Mouse (Mus musculus) hindlimb bud, embryonic 11.5 days (tissue): ENCODE results near the gene Pccb.

ENCODE experiments used
- DNase-seq: peaks from one replicate; pipeline ENCODE4 v3.0.0-alpha.2; 2012; ENCODE audit warnings: low read depth, low spot score; ENCODE audit errors: extremely low spot score

Pccb gene

DNA sequence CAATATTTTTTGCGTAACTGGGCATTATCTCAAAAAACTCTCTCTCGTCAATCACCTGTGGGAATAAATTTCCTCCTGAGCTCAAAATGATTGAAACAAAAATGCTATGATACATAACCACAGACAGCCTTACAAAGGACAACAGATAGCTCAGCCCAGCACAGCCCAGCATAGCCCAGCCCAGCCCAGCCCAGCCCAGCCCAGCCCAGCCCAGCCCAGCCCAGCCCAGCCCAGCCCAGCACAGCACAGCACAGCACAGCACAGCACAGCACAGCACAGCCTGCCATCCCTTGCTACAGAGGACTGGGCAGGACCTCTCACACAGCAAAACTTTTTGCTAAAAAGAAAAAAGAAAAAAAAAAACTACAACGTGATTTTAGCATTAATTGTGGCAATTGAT is 46.8 kb downstream of the Pccb start:
- DNase-seq = no peak

DNA sequence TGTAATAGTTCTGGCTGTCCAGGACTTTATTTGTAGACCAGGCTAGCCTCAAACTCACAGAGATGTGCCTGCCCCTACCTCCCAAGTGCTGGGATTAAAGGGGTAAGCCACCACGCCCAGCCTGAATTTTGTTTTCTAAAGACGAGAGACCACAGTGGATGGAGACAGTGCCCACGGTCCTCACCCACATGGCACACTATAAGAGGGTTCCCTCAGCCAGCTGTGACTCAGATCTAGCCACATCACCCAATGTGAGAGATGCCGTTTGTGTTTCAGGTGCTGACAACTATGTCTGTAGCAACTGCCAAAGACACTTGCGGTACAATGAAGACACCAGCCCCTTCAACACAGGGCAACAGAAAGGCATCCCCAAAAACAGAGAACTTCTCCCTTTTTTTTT is 47.7 kb downstream of the Pccb start:
- DNase-seq = no peak

DNA sequence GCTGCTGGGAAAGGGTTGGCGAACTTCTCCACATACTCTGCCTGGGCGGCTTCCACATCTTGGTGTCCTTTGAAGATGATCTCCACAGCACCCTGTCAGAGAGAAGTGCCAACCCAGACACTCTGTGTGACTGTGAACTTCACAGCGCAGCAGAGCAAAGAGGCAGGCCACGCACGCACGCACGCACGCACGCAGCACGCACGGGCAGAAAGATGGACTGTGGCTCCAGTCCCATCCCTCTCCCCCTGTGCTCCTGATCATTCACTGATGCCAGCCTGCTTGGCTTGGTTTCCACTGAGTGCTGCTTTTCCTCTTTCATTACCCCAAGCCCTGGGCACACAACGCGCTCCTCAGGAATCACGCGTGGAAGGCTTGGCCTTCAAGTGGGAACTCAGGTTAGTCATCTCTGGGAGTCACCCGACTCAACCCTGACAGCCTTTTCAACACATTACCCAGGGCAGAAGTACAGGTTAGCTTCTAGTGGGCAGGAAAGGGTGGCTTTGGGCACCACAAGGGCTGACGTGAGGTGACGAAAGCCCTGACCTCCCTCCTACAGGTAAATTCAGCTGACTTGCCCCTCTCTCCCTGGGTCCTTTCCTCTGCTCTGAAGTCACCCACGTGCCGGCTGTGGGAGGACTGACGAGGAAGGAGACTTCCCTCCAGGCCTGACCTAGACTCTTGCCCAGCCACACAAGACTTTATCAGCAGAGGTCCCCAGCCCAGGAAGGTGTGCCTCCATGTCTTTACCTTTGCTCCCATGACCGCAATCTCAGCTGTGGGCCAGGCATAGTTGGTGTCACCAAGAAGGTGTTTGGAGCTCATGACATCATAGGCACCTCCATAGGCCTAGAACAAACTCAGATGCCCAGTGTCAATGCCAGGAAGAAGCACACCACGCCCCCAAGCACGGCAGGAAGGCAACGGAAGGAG is 50.1 kb downstream of the Pccb start:
- DNase-seq = no peak

DNA sequence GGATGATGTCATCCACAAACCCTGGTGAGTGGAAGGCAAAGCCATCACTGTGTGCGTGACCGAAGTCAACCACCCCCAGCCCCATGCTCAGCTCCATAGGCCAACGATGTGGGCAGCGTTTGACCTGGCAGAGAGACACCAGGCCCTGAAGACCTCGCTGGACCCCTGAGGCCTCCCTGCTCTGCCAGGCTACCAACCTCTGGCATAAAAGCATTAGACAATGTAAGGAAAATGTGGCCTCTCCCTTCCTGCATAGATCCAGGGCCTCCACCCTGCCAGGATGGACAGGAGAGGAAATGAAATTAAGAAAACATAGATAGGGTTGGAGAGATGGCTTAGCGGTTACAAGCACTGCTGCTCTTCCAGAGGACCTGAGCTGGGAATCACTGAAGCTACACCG is 51.9 kb downstream of the Pccb start:
- no peak for DNase-seq

DNA sequence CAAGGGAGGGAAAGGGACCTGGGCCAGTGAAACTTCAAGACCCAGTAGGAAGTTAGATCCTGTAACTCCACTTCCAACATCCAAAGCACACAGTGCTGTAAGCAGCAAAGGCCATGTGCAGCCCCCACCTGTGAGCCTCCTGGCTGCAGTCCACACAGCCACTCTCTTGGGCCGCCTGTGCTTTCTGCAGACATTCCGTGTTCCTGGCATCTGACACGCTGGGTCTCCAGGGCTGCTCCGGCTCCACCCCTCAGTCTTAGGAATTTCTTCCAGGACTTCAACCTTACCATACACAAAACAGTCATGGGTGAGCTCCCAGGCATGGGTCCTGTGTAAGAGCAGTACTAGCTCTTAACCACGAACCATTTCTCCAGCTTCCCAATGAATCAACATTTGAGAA is 55.4 kb downstream of the Pccb start:
- DNase-seq = no peak

DNA sequence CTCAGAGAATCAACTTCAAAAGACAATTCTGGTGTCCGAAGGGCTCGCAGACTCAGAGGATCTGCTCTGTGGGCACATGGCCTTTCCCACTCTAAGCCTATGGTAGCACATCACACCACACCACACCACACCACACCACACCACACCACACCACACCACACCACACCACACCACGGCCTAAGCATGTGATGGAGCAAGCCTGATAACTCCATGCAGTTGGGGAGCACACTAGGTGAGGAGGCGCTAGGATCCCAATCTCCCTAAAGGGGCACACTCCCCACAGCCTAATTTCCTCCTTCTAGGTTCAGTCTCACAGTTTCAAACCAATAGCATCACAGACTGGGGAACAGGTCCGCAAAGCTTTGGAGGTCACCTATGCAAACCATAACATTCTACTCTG is 56.0 kb downstream of the Pccb start:
- DNase-seq = no peak

DNA sequence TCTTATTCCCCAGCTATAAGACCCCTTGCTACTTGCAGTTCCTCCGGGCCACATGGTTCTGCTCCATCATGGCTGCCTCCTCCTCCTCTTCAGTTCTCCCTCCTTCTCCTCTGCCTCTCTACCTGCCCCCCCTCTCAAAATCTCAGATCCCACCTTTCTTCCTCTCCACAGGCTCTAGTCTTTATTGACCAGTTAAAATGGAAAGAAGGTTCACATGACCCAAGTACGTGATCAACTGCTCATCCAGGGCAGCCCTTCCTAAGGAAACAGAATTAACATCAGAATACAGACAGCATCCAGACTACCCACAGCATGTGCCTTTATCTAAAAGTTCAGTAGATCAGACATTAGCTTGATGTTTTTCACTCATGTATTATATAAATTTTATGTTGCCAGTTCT is 65.2 kb downstream of the Pccb start:
- DNase-seq = no peak

DNA sequence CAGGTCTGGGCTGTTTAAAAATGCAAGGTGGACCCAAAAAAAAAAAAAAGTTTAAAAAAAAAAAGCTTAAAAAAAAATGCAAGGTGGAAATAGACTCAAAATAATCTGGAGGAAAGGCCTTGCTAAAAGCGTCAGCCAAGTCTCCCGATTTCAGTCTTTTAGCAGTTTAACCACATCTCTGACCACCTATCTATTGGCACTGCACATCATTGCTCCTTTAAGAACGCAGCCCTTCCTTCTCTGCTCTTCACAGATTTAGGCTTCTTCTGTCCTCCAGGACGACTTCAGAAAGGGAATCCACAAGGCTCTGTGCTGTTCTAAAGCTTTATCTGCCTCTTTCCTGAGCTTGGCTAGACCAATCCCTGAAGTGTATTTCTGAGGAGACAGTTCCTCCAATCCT is 70.6 kb downstream of the Pccb start:
- DNase-seq = no peak

DNA sequence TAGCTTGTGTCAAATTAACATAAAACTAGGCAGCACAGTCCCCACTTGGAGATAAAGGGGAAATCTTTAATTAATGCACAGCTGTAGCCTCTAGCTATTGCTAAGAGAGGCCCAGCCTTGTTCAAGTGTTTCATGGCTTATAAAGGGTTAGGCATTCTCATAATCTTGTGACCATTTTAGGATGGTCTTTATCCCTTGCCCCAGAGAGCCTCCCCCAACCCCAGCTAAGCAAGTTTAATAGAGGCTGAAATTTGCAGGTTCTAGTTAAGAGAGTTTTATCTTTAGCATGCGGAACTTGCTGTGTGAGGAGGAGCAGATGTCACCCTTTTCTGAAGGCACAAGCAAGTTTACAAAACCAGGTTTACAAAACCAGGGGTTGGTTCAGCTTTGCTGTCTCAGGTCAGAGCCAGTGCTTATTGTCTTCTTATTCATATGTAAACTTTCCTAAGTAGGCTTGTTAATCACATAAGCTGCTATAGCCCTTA is 71.2 kb downstream of the Pccb start:
- DNase-seq = no peak

DNA sequence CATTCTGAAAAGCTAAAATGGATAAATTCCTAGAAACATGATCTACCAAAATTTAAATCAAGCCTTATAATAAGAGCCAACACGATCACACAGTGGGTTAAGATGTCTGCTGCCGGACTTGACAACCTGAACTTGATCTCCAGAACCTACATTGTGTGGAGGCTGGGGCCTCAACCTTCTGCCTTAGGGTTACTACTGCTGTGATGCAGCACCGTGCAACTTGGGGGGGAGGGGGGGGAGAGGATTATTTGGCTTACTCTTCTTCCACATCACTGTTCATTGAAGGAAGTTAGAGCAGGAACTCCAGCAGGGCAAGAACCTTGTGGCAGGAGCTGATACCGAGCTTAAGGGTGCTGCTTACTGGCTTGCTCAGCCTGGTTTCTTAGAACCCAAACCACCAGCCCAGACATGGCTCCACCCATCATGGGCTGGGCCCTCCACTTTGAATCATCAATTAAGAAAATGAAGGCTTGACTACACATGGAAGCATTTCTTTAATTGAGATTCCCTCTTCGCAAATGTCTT is 71.7 kb downstream of the Pccb start:
- DNase-seq = no peak

DNA sequence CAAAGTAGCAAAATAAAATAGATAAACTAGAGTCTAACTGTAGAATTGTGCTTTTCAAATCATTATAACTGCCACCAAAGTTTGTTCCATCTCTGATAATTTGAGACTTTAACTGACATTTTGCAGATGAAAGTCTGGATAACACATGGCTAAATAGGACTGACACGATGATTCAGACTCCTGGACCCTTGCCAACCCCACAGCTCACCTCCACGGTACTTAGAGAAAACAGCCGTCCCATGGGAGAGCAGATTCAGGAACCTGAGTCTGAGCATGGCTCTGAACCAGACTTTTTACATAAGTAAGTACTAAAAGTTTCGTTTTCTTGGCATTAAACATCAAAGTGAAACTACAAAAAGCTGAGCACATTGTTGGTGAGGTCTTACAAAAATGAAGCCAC is 83.2 kb downstream of the Pccb start:
- DNase-seq = no peak

DNA sequence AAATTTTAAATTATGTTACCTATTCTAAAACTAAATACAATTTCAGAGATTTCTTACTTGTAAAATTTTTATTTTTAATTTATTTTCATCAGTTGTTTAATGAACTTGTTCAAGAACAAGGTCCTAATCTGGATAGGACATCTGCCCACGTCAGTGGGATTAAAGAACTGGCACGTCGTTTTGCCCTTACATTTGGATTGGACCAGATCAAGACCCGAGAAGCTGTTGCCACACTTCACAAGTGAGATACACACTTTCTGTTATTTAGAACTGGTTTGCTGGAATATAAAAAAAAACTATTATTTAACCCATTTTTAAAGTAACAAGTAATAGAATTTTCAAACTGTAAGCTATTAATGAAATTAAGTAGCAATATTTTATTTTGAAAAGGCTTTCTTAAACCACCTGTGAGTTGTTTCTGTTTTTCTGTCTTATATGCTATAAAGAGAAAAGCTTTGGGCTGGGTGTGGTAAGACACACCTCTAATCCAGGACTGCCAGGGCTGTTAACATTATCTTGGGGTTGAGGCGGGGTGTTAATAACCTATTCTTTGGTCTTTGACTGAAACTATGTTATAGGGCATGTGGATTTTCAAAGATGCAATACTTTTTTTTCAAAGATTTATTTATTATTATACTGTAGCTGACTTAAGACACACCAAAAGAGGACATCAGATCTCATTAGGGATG is 89.9 kb downstream of the Pccb start:
- no peak for DNase-seq

DNA sequence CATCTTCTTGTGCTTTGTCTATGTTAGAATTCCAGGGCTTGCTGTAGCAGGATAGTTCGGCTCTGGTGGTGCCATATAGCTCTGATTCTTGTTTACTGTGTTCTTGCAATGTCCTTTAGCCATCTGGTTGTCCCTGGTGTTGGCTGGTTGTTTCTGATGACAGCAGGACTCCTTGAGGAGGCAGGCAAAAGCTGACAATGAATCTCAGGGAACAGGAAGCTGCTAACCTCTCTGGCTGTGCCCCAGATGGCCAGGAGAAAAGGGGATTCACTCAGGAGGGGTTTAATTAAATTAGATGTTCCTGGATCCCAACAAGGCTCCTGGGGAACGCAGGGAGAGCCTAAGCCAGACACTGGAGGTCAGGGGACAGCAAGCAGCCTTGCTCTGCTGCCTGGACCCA is 92.7 kb downstream of the Pccb start:
- DNase-seq = no peak
